Mouse (Mus musculus): ENCODE data around the gene Cs. TPM values are rescaled to one million over a fixed set of nuclear protein-coding genes. Genes with fewer than 3 reads are reported as not detected.
A peak's percentile ranks its signal among the peaks of the same experiment; 100 is the strongest.

The Cs gene
- polyA plus RNA-seq, 1 experiment from 2014 or later, result 424 TPM

GRCm38 (mm10) chr10:128376099-128376454 is 38.5 kb downstream of the Cs start:
- no peaks in the 10 kb centered on the region for H3K9me3 ChIP-seq (replicated peaks; ENCODE audit: control insufficient read depth, low read length)
- peak overlapping the region; percentile 99; the same call in 1 of the 2 replicates for H3K9ac ChIP-seq (ENCODE audit: low read depth, low read length)
- H3K36me3 ChIP-seq (ENCODE audit: control insufficient read depth, insufficient read depth, low read length), result peaks cover 12% of the 10 kb centered on the region; the same call in 1 of the 2 replicates
- peaks cover 14% of the 10 kb centered on the region for H3K4me1 ChIP-seq (ENCODE audit: control insufficient read depth, insufficient read depth, low read length)
- H3K4me3 ChIP-seq (ENCODE audit: low read depth, low read length), result peak overlapping the region; percentile 96
- peak overlapping the region; percentile 90 for H3K4me2 ChIP-seq
- no peaks in the 10 kb centered on the region for H3K27me3 ChIP-seq (ENCODE audit: control insufficient read depth, insufficient read depth, low read length)
- no peak for ATAC-seq (replicated peaks; ENCODE audit: insufficient number of reproducible peaks, low FRiP score, low TSS enrichment)
- peak overlapping the region; percentile 83 for H3K27ac ChIP-seq (ENCODE audit: low read depth, low read length)
- WGBS (ENCODE audit: insufficient replicate concordance), result 49% methylated on average over 4 of the region's 4 CpGs

DNA sequence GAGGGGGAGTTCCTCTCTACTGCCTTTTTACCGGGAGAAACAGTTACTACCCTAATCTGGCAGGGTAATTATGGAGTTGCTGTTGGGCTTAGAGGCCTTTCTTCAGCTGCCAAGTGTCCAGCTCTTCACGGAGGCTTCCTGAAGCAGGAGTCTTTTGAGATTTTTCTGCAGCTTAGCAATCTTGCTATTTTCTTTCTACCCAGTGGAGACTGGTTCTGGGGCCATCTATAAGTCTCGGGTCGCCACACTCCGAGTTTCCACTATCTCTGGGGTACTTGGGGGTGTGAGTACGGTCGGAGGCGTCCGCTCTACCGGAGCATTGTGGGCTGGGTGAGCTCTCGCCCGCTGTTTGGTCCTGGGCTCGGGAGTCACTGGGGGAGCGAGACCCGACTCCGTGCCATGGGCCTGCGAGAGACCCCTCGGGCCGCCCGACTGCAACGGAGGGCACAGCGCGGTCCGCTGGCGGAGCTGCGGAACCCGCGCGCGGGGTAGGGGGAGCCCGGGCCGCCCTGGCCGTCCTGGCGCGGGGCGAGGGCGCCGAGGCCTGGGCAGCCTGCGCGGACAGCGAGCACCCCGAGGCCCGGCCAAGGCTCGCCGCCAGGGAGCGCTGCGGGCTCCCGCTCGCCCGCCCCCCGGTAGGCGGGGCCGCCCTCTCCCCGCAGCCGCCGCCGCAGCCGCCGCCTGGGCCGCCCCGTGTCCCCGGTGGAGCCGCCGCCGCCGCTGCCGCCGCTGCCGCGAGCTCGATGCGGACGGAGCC is 39.1 kb downstream of the Cs start, which contains the start of gene Ankrd52:
TSS of gene Ankrd52 (plus strand) at position 661 of the 757 bp plus-strand sequence.
- H3K27ac ChIP-seq (ENCODE audit: low read depth, low read length), result peak within 1 kb of the TSS; percentile 83
- H3K36me3 ChIP-seq (ENCODE audit: control insufficient read depth, insufficient read depth, low read length), result peaks cover 12% of the 10 kb centered on the region; the same call in 1 of the 2 replicates
- peak within 1 kb of the TSS; percentile 99 for H3K9ac ChIP-seq (ENCODE audit: low read depth, low read length)
- peak; percentile 90 for ATAC-seq (replicated peaks; ENCODE audit: insufficient number of reproducible peaks, low FRiP score, low TSS enrichment)
- WGBS (ENCODE audit: insufficient replicate concordance), result under 1% methylated on average over 35 of the region's 73 CpGs
- H3K9me3 ChIP-seq (replicated peaks; ENCODE audit: control insufficient read depth, low read length), result no peaks in the 10 kb centered on the region
- peak within 1 kb of the TSS; percentile 96 for H3K4me3 ChIP-seq (ENCODE audit: low read depth, low read length)
- H3K4me2 ChIP-seq, result peak within 1 kb of the TSS; percentile 90
- peaks cover 14% of the 10 kb centered on the region for H3K4me1 ChIP-seq (ENCODE audit: control insufficient read depth, insufficient read depth, low read length)
- H3K27me3 ChIP-seq (ENCODE audit: control insufficient read depth, insufficient read depth, low read length), result no peaks in the 10 kb centered on the region

GRCm38 (mm10) chr10:128377222-128377939 is 39.8 kb downstream of the Cs start:
- 0% methylated on average over 39 of the region's 47 CpGs for WGBS (ENCODE audit: insufficient replicate concordance)
- Histone ChIP-seq H3K9ac (ENCODE audit: low read depth, low read length) (peak overlapping the region; percentile 99), H3K27me3 (ENCODE audit: control insufficient read depth, insufficient read depth, low read length) (no peaks in the 10 kb centered on the region), H3K27ac (ENCODE audit: low read depth, low read length) (peak overlapping the region; percentile 83), H3K4me2 (peak overlapping the region; percentile 90), H3K9me3 (replicated peaks; ENCODE audit: control insufficient read depth, low read length) (no peaks in the 10 kb centered on the region), H3K36me3 (ENCODE audit: control insufficient read depth, insufficient read depth, low read length) (peaks cover 18% of the 10 kb centered on the region), H3K4me1 (ENCODE audit: control insufficient read depth, insufficient read depth, low read length) (peaks cover 14% of the 10 kb centered on the region), H3K4me3 (ENCODE audit: low read depth, low read length) (peak overlapping the region; percentile 96)
- ATAC-seq (replicated peaks; ENCODE audit: insufficient number of reproducible peaks, low FRiP score, low TSS enrichment), result peak; percentile 60

DNA sequence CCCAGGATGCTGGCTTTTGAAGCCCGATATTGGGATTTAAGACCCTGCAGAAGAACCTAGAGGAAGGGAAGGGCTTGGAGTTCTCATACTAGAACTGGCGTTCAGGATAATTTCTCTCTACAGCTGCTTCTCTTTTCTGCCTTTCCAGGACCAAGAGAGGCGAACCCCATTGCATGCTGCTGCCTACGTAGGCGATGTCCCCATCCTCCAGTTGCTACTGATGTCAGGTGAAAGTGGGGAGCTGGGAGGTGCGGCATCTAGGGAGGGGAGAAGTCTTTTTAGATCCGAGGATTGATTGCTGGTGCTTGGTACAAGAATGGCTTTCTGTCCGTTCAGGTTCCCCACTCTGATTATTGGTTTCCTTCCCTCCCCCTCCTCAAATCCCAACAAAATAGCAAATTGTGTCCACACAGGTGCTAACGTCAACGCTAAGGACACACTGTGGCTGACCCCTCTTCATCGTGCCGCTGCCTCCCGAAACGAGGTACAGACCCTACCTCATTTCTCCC is 40.5 kb downstream of the Cs start:
- H3K27me3 ChIP-seq (ENCODE audit: control insufficient read depth, insufficient read depth, low read length), result no peaks in the 10 kb centered on the region
- no peaks in the 10 kb centered on the region for H3K9me3 ChIP-seq (replicated peaks; ENCODE audit: control insufficient read depth, low read length)
- H3K27ac ChIP-seq (ENCODE audit: low read depth, low read length), result no peak overlapping the region; the same call in 1 of the 2 replicates
- H3K36me3 ChIP-seq (ENCODE audit: control insufficient read depth, insufficient read depth, low read length), result peaks cover 22% of the 10 kb centered on the region
- ATAC-seq (replicated peaks; ENCODE audit: insufficient number of reproducible peaks, low FRiP score, low TSS enrichment), result no peak
- WGBS (ENCODE audit: insufficient replicate concordance), result 62% methylated on average over 14 of the region's 14 CpGs
- peaks cover 14% of the 10 kb centered on the region for H3K4me1 ChIP-seq (ENCODE audit: control insufficient read depth, insufficient read depth, low read length)
- peak overlapping the region; percentile 90 for H3K4me2 ChIP-seq
- H3K4me3 ChIP-seq (ENCODE audit: low read depth, low read length), result peak overlapping the region; percentile 96
- peak overlapping the region; percentile 99 for H3K9ac ChIP-seq (ENCODE audit: low read depth, low read length)

GRCm38 (mm10) chr10:128378462-128378861 is 40.9 kb downstream of the Cs start:
- 71% methylated on average over 3 of the region's 3 CpGs for WGBS (ENCODE audit: insufficient replicate concordance)
- Histone ChIP-seq H3K9me3 (replicated peaks; ENCODE audit: control insufficient read depth, low read length) (no peaks in the 10 kb centered on the region), H3K4me1 (ENCODE audit: control insufficient read depth, insufficient read depth, low read length) (peaks cover 14% of the 10 kb centered on the region), H3K36me3 (ENCODE audit: control insufficient read depth, insufficient read depth, low read length) (peaks cover 27% of the 10 kb centered on the region), H3K4me2 (peak overlapping the region; percentile 90), H3K27ac (ENCODE audit: low read depth, low read length) (no peak overlapping the region), H3K4me3 (ENCODE audit: low read depth, low read length) (peak overlapping the region; percentile 96; the same call in 1 of the 2 replicates), H3K9ac (ENCODE audit: low read depth, low read length) (peak overlapping the region; percentile 99; the same call in 1 of the 2 replicates), H3K27me3 (ENCODE audit: control insufficient read depth, insufficient read depth, low read length) (no peaks in the 10 kb centered on the region)
- ATAC-seq (replicated peaks; ENCODE audit: insufficient number of reproducible peaks, low FRiP score, low TSS enrichment), result no peak

DNA sequence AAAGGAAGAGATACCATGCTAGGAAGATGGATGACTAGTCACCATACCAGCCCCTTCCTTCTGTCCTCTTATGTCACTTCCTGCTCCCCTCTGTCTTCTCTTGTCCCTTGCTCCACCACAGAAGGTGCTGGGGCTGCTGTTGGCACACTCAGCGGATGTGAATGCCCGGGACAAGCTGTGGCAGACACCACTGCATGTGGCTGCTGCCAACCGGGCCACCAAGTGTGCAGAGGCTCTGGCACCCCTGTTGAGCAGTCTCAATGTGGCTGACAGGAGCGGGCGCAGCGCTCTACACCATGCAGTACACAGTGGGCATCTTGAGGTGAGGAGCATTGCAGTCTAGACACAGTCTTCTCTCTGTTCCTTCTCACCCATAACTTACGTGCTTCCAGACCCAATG is 41.7 kb downstream of the Cs start:
- Histone ChIP-seq H3K27me3 (ENCODE audit: control insufficient read depth, insufficient read depth, low read length) (no peaks in the 10 kb centered on the region), H3K4me1 (ENCODE audit: control insufficient read depth, insufficient read depth, low read length) (peaks cover 14% of the 10 kb centered on the region), H3K27ac (ENCODE audit: low read depth, low read length) (no peak overlapping the region), H3K9me3 (replicated peaks; ENCODE audit: control insufficient read depth, low read length) (no peaks in the 10 kb centered on the region), H3K36me3 (ENCODE audit: control insufficient read depth, insufficient read depth, low read length) (peaks cover 33% of the 10 kb centered on the region), H3K9ac (ENCODE audit: low read depth, low read length) (no peak overlapping the region), H3K4me3 (ENCODE audit: low read depth, low read length) (no peak overlapping the region), H3K4me2 (no peak overlapping the region)
- no peak for ATAC-seq (replicated peaks; ENCODE audit: insufficient number of reproducible peaks, low FRiP score, low TSS enrichment)
- 91% methylated on average over 7 of the region's 7 CpGs for WGBS (ENCODE audit: insufficient replicate concordance)

GRCm38 (mm10) chr10:128380565-128380964 is 43.0 kb downstream of the Cs start:
- Histone ChIP-seq H3K36me3 (ENCODE audit: control insufficient read depth, insufficient read depth, low read length) (peaks cover 42% of the 10 kb centered on the region), H3K4me2 (no peak overlapping the region), H3K27ac (ENCODE audit: low read depth, low read length) (no peak overlapping the region), H3K9ac (ENCODE audit: low read depth, low read length) (no peak overlapping the region), H3K27me3 (ENCODE audit: control insufficient read depth, insufficient read depth, low read length) (no peaks in the 10 kb centered on the region), H3K4me1 (ENCODE audit: control insufficient read depth, insufficient read depth, low read length) (peaks cover 14% of the 10 kb centered on the region), H3K4me3 (ENCODE audit: low read depth, low read length) (no peak overlapping the region), H3K9me3 (replicated peaks; ENCODE audit: control insufficient read depth, low read length) (no peaks in the 10 kb centered on the region)
- ATAC-seq (replicated peaks; ENCODE audit: insufficient number of reproducible peaks, low FRiP score, low TSS enrichment), result no peak
- 84% methylated on average over 5 of the region's 5 CpGs for WGBS (ENCODE audit: insufficient replicate concordance)

DNA sequence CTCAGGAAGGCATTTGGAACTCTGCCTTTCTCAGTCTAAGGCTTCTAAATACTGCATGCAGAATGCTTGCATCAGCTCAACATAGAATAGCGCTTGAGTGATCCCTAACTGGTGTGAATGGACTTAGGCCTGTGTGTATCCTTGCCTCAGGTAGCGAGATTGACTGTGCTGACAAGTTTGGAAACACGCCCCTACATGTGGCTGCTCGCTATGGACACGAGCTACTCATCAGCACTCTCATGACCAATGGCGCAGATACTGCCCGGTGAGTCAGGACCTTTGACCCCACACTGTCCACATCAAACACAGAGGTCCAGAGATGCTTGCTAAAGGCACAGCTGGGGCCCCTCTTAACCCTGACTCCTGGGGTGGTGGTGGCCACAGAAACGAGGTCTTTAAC is 44.9 kb downstream of the Cs start:
- Histone ChIP-seq H3K27ac (ENCODE audit: low read depth, low read length) (no peak overlapping the region), H3K27me3 (ENCODE audit: control insufficient read depth, insufficient read depth, low read length) (no peaks in the 10 kb centered on the region), H3K4me1 (ENCODE audit: control insufficient read depth, insufficient read depth, low read length) (peaks cover 10% of the 10 kb centered on the region), H3K9me3 (replicated peaks; ENCODE audit: control insufficient read depth, low read length) (no peaks in the 10 kb centered on the region), H3K4me2 (no peak overlapping the region), H3K36me3 (ENCODE audit: control insufficient read depth, insufficient read depth, low read length) (peaks cover 57% of the 10 kb centered on the region), H3K4me3 (ENCODE audit: low read depth, low read length) (no peak overlapping the region), H3K9ac (ENCODE audit: low read depth, low read length) (no peak overlapping the region)
- no peak for ATAC-seq (replicated peaks; ENCODE audit: insufficient number of reproducible peaks, low FRiP score, low TSS enrichment)
- WGBS (ENCODE audit: insufficient replicate concordance), result 90% methylated on average over 8 of the region's 8 CpGs

Data from heart, embryonic 11.5 days (tissue).